Mouse (Mus musculus): ENCODE measurements around the gene Mtch1.
"Not testable (repeated sequence)": the region's sequence is repeated elsewhere in the genome, so short reads cannot be mapped to it uniquely, and the experiment has no call there.

The Mtch1 gene

GRCm38 (mm10) chr17:29332186-29332685 lies 15.5 kb downstream of the Mtch1 start:
- no peak for DNase-seq (ENCODE audit: low spot score)

- DNase-seq (ENCODE audit: low spot score) = peak; percentile 81
Observed at GRCm38 (mm10) chr17:29330671-29331410, 16.9 kb downstream of the Mtch1 start.

GRCm38 (mm10) chr17:29330221-29330620 lies 17.5 kb downstream of the Mtch1 start:
- DNase-seq (ENCODE audit: low spot score) = no peak

- DNase-seq (ENCODE audit: low spot score) = no peak
Observed at GRCm38 (mm10) chr17:29327691-29328090, 20.0 kb downstream of the Mtch1 start.

DNA sequence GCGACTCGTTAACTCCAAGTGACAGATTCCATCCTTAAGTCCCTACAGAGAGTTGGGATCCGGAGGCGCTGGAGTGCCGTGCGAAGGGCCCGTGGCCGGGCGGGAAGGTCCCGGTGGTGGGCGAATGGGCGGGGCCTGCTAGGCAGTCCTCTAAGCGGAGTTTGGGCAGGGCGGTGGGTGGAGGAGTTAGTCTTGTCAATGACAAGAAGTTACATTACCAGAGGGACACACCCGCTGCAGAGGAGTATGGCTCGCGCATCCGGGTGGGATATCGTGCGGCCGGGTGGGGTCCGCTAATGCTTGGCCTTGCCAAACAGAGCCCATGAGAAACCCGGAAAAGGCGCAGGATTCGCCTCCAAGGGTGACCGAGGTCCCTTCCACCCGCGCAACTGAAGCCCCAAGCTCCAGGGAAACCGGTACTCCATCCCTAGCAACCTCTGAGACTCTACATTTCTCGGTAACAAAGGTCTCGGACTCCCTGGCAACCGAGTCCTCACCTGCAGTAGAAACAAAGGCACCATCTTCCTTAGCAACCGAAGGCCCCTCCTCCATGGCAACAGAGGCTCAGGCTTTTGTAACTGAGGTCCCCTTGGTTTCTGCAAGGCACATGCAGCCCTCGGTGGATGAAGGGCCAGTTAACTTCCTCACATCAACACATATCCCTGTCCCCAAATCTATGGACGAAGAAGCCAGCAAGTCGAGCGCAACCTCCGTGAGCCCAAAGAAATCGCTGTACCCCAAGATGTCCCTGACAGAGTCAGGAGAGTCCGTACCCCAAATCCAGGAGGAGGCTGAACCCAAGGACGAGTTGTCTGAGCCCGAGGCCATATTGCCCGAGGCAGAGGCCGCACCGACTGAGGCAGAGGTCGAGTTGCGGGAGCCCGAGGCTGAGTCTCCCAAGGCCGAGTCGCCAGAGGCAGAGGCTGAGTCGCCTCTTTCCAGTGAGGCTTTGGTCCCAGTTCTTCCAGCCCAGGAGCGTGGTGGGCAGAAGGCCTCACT lies 20.9 kb downstream of the Mtch1 start:
- peak; percentile 57 for DNase-seq (ENCODE audit: low spot score)

- no peak for DNase-seq (ENCODE audit: low spot score)
Observed at GRCm38 (mm10) chr17:29325831-29326230, 21.9 kb downstream of the Mtch1 start.

GRCm38 (mm10) chr17:29323625-29324024 lies 24.1 kb downstream of the Mtch1 start:
- DNase-seq (ENCODE audit: low spot score) = no peak

GRCm38 (mm10) chr17:29322603-29322962 lies 25.2 kb downstream of the Mtch1 start:
- peak; percentile 74 for DNase-seq (ENCODE audit: low spot score)

GRCm38 (mm10) chr17:29321765-29322602 lies 25.8 kb downstream of the Mtch1 start:
- no peak for DNase-seq (ENCODE audit: low spot score)

GRCm38 (mm10) chr17:29319881-29320639 lies 27.7 kb downstream of the Mtch1 start:
- no peak for DNase-seq (ENCODE audit: low spot score)

DNA sequence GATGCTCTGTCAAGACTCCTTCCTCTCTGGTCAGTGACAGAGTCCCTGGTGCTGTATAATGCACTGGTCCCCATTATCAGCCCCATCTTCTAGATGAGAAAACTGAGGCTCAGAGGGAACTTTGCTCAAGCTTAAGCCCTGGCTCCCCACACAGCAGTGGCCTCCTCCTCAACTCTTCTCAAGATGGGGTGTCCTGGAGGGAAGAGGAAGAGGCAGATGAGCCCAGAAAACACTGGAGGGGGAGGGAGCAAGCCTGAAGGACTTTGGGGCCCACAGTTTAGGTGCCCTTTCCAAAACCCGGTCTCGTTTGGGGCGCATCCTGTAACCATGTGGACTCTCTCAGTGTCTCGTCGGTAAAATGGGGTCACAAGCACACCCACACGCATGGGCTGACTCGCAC lies 28.3 kb downstream of the Mtch1 start:
- no peak for DNase-seq (ENCODE audit: low spot score)

DNA sequence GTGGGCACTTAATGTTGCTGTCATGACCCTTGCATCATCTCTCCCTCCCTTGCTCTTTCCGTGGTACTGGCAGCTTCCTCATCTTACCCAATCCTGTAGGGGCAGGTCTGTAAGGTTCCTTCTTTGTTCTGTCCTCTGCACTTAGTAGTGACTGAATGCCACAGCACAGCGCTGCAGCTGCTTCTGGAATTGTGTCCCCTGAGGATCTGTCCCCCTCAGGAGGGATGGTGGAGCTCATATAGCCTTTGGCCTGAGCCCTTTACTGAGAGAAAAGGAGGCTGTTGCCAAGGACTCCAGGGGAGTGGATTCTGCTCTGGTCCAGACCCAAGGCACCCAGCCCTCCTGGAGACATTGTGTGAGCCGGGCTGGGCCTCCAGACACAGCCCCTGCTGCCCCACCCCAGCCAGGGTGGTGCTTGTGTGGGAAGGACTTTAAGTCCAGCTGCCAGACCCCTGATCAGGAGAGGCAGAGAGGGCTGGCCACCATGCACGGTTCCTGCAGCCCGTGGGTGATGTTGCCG lies 28.9 kb downstream of the Mtch1 start:
- DNase-seq (ENCODE audit: low spot score) = no peak

GRCm38 (mm10) chr17:29317380-29317779 lies 30.4 kb downstream of the Mtch1 start, which contains the start of gene Pi16:
Gene Pi16, plus strand, starts transcription at chr17:29317680.
- not testable (repeated sequence) for DNase-seq (ENCODE audit: low spot score)

DNA sequence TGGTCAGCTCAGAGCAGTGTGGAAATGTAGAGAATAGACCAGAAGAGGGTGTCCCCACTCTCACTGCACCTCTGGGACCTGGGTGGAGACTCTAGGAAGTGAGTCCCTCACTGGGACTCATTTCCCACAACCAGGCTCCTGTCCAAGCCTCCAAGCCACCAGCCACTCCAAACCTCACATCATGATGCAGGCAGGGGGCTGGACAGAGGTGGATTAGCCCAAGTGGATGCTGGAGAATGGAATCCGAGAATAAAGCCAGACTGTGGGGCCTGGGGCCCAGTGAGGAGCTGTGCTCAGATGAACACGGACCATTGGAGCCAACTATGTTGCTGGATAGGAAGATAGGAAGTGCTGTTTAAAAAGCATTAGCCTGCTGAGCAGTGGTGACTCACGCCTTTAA lies 30.8 kb downstream of the Mtch1 start:
- no peak for DNase-seq (ENCODE audit: low spot score)

DNA sequence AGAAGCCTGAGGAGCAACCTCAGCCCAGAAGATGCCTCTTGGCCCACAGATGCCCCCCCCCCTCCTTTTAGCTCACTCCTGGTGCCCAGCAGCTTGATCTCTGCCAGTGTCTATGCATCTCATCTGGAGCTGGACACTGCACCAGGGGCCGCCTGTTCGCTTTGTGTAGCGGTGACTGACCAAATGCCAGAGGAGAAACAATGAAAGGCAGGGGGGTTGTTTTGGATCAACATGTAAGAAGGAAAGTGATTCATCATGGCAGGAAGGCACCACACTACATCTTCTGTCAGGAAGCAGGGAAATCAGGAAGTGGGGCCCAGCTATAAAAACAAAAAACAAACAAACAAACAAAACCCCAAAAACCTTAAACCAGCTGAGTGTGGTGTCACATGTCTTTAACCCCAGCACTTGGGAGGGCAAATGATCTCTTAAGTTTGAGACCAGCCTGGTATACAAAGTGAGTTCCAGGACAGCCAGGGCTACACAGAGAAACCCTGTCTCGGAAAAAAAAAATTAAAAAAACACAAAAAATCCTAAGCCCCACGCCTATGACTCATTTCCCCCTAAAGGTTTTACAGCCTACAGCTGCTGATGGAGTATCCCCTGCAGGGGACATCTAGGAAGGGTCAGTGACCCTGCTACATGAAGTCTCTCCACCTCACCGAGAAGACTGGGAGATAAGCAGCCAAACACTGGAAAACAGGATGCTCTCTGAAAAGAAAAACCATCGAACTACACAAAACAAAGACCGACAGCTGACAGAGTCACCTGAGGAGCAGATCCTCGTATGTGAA lies 31.9 kb downstream of the Mtch1 start:
- no peak for DNase-seq (ENCODE audit: low spot score)

DNA sequence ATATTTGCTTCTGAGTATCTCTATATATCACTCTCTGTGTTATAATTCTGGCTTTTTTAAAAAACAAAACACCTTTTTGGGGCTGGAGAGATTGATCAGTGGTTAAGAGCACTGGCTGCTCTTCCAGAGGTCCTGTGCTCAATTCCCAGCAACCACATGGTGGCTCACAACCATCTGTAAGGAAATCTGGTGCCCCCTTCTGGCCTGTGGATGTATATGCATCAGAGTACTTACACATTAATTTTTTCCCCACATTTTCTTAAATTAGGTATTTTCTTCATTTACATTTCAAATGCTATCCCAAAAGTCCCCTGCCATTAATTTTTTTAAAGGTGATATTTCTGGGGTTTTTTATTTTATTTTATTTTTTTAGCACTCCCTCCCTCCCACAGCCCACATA lies 34.4 kb downstream of the Mtch1 start:
- DNase-seq (ENCODE audit: low spot score) = no peak

- no peak for DNase-seq (ENCODE audit: low spot score)
Observed at GRCm38 (mm10) chr17:29312082-29312481, 35.7 kb downstream of the Mtch1 start.

- no peak for DNase-seq (ENCODE audit: low spot score)
Observed at GRCm38 (mm10) chr17:29311602-29312001, 36.1 kb downstream of the Mtch1 start.

DNA sequence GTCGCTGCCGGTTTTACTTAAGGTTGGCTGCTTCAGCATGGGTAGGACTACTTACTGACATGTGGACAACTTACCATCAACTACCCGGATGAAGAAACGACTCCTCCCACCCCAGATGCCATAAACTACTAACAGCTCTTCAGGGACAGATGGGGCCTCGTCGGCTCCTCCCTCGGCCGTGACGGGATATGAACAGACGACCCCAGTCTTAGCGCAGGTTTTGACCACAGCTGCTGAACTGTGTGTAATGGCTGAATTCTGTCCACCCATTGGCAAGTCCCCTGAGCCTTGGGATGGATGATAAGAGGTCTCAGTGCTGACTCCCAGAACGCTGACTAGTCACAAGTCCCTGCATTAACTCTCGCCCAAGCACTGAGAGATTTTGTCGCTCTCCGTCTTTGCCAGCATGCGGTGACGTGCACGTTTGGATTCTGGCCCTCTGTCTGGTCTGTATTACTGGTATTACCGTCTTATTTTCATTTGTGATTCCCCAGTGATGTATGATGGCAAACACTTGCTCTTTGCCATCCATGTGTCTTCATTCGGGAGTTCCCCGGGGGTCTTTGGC lies 37.6 kb downstream of the Mtch1 start:
- no peak for DNase-seq (ENCODE audit: low spot score)

DNA sequence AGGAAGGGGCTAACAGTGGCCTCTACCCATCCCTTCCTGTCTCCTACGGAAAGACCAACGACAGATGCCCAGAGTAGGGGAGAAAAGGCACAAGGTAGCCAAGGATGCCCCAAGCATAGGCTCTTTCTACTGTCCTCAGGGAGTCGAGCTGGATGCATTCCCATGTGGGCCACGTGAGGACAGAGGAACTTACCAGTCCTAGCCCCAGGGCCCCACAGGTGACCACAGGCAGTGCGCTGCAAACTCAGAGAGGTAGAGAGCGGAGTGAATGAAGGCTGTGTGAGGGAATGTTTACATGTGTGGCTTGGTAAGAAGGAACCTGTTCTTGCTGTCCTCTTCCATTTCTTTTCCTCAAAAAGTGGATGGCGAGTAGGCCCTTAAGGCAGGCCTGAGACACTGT lies 41.9 kb downstream of the Mtch1 start:
- no peak for DNase-seq (ENCODE audit: low spot score)

Data from testis, postnatal 14 days (tissue).